Mouse (Mus musculus) thymus, adult 2 months (tissue): ENCODE measurements around the gene Whrn.

Source experiments
- CTCF ChIP-seq: fragments of 200-500 bp; IDR thresholded peaks from 2 replicates; pipeline ENCODE4 v1.5.1; 2012; ENCODE audit warnings: mild to moderate bottlenecking, control low read depth, low read length, moderate library complexity, borderline replicate concordance; ENCODE audit not compliant: control insufficient read depth, poor library complexity, insufficient read depth; ENCODE audit errors: extremely low read depth
- POLR2A ChIP-seq: fragments of 200-500 bp; IDR thresholded peaks from 2 replicates; pipeline ENCODE4 v1.6.1; 2012; ENCODE audit warnings: mild to moderate bottlenecking, low read length, control low read depth, moderate library complexity; ENCODE audit not compliant: control insufficient read depth, poor library complexity, insufficient read depth; ENCODE audit errors: extremely low read depth

DNA sequence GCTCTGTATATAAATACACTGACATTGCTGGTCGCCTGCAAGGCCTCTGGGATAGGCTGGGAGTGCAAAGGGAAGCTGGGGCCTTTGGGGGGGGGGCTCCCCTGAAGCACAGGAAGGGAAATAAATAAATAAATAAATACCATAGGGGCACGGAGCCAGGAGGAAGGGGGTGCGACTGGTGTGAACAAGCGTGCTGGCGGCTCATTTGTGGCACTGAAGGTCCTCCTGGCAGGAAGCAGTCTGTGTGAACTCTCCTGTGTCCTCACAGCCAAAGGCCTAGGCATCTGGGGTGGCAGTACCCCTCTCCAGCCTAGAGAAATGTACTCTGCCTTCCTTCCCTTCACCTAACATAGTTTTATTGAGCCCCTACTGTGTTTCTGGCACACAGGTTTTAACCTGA lies 80.8 kb downstream of the Whrn start:
- TF ChIP-seq CTCF: no peak
- no peak for TF ChIP-seq POLR2A
